Mouse (Mus musculus) layer of hippocampus, adult 2 months (tissue): ENCODE data around the gene Sftpa1. TPM values are rescaled to one million over a fixed set of nuclear protein-coding genes. Genes with fewer than 3 reads are reported as not detected.

Experiments
- DNase-seq, 2 experiments: peaks; one replicate each; pipeline ENCODE4 v3.0.0; 2022; ENCODE audit warnings: low spot score in 2 of 2
- H3K27ac ChIP-seq: fragments of 200-600 bp; 2 replicates; pipeline ENCODE4 v1.8.1; 2022
- H3K4me3 ChIP-seq: fragments of 200-600 bp; 2 replicates; pipeline ENCODE4 v1.8.1; 2022; ENCODE audit warnings: mild to moderate bottlenecking
- CTCF ChIP-seq: fragments of 200-600 bp; conservative IDR thresholded peaks from 2 replicates; pipeline ENCODE4 v1.8.1; 2022; ENCODE audit warnings: antibody characterized with exemption, mild to moderate bottlenecking, moderate library complexity
- total RNA-seq, 2 experiments: library from RNA; stranded (reverse); gene quantifications; 2 replicates each; pipeline ENCODE4 v1.2.3; 2021

Gene Sftpa1
- total RNA-seq, 2 experiments from 2014 or later: not detected

DNA sequence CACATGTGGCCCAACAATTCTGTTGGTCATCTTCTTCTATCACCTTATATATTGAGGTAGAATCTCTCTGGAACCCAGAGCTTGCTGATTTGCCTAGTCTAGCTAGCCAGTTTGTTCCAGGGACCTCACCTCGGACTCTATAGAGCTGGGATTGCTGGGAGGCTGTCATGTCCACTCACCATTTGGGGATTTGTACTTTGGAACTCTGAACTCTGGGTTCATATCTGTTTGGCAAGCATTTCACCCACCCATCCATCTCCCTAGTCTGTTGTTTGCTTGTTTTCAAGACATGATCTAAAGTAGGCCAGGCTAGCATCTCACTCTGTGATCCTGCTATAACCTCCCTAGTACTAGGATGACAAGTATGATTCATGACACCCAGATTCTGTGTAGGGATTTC, 43.2 kb downstream of the Sftpa1 start:
- no peak overlapping the region for H3K27ac ChIP-seq
- DNase-seq: no peak
- no peak overlapping the region for H3K4me3 ChIP-seq
- no peak for TF ChIP-seq CTCF

GRCm38 (mm10) chr14:41185059-41185821, 53.7 kb downstream of the Sftpa1 start, which contains the start of gene Sftpd:
Sftpd (minus strand) TSS chr14:41185149.
- no peak within 1 kb of the TSS for H3K27ac ChIP-seq
- TF ChIP-seq CTCF: no peak
- no peak within 1 kb of the TSS for H3K4me3 ChIP-seq
- DNase-seq: no peak

Other genes with a start within 250 kb of the Sftpa1 start
- gene Sh2d4b, start 238.5 kb upstream of the Sftpa1 start, total RNA-seq: 1 to 10 TPM; 2.0 to 2.1 TPM
- 10 to 100 TPM; 27.0 to 30.0 TPM for gene Tspan14, start 165.0 kb upstream of the Sftpa1 start, total RNA-seq
- gene Fam213a, start 118.0 kb upstream of the Sftpa1 start, total RNA-seq: 100 to 1,000 TPM; 154 to 159 TPM
- under 1 TPM; 0.61 to 0.95 TPM for gene Dydc2, start 62.6 kb upstream of the Sftpa1 start, total RNA-seq
- not detected for gene Dydc1, start 58.9 kb upstream of the Sftpa1 start, total RNA-seq
- gene Mat1a, start 26.7 kb upstream of the Sftpa1 start, total RNA-seq: not detected
- gene Mbl1, start 19.7 kb downstream of the Sftpa1 start, total RNA-seq: not detected
- not detected for gene Sftpd, start 53.4 kb downstream of the Sftpa1 start, total RNA-seq
- not detected for gene Gm2832, start 147.0 kb downstream of the Sftpa1 start, total RNA-seq
- gene Gm5798, start 216.8 kb downstream of the Sftpa1 start, total RNA-seq: not detected